Mouse (Mus musculus): ENCODE data around the gene Gm47791. TPM values are rescaled to one million over a fixed set of nuclear protein-coding genes. Genes with fewer than 3 reads are reported as not detected.

Gene Gm47791
- polyA plus RNA-seq, 1 experiment from 2014 or later, result not detected

- H3K9me3 ChIP-seq, result no peaks in the 10 kb centered on the region
- H3K27ac ChIP-seq (replicated peaks), result no peak overlapping the region
- no peak for DNase-seq (ENCODE audit: low spot score)
- no peaks in the 10 kb centered on the region for H3K4me1 ChIP-seq
- H3K4me3 ChIP-seq, result no peak overlapping the region
- no peaks in the 10 kb centered on the region for H3K36me3 ChIP-seq (replicated peaks)
- H3K27me3 ChIP-seq (replicated peaks; ENCODE audit: low read depth, poor library complexity, severe bottlenecking), result no peaks in the 10 kb centered on the region
- WGBS, result 88% methylated on average over 6 of the region's 6 CpGs
These were observed 8.4 kb upstream of the Gm47791 start for GRCm38 (mm10) chr1:82779388-82779966.

GRCm38 (mm10) chr1:82775293-82775692 lies 4.2 kb upstream of the Gm47791 start:
- Histone ChIP-seq H3K9me3 (no peaks in the 10 kb centered on the region), H3K36me3 (replicated peaks) (no peaks in the 10 kb centered on the region; the same call in 1 of the 2 replicates), H3K4me3 (no peak overlapping the region), H3K27me3 (replicated peaks; ENCODE audit: low read depth, poor library complexity, severe bottlenecking) (no peaks in the 10 kb centered on the region), H3K27ac (replicated peaks) (no peak overlapping the region), H3K4me1 (no peaks in the 10 kb centered on the region)
- 95% methylated on average over 4 of the region's 4 CpGs for WGBS
- no peak for DNase-seq (ENCODE audit: low spot score)

GRCm38 (mm10) chr1:82773208-82773607 lies 2.2 kb upstream of the Gm47791 start:
- H3K27ac ChIP-seq (replicated peaks), result no peak overlapping the region
- DNase-seq (ENCODE audit: low spot score), result no peak
- no peak overlapping the region for H3K4me3 ChIP-seq
- no peaks in the 10 kb centered on the region; the same call in 1 of the 2 replicates for H3K36me3 ChIP-seq (replicated peaks)
- no peaks in the 10 kb centered on the region for H3K27me3 ChIP-seq (replicated peaks; ENCODE audit: low read depth, poor library complexity, severe bottlenecking)
- no peaks in the 10 kb centered on the region for H3K4me1 ChIP-seq
- no peaks in the 10 kb centered on the region for H3K9me3 ChIP-seq
- WGBS, result 75% methylated on average over 5 of the region's 5 CpGs

GRCm38 (mm10) chr1:82772428-82772827 lies 1.4 kb upstream of the Gm47791 start:
- Histone ChIP-seq H3K4me3 (no peak overlapping the region), H3K4me1 (no peaks in the 10 kb centered on the region), H3K36me3 (replicated peaks) (no peaks in the 10 kb centered on the region; the same call in 1 of the 2 replicates), H3K27ac (replicated peaks) (no peak overlapping the region), H3K9me3 (no peaks in the 10 kb centered on the region), H3K27me3 (replicated peaks; ENCODE audit: low read depth, poor library complexity, severe bottlenecking) (no peaks in the 10 kb centered on the region)
- no peak for DNase-seq (ENCODE audit: low spot score)
- 83% methylated on average over 4 of the region's 4 CpGs for WGBS

GRCm38 (mm10) chr1:82768269-82768668 lies 2.8 kb downstream of the Gm47791 start, which contains the start of gene Tm4sf20:
Tm4sf20 (minus strand) TSS chr1:82768461.
- H3K27ac ChIP-seq (replicated peaks), result no peak within 1 kb of the TSS
- no peaks in the 10 kb centered on the region for H3K4me1 ChIP-seq
- H3K4me3 ChIP-seq, result no peak within 1 kb of the TSS
- 78% methylated on average over 5 of the region's 5 CpGs for WGBS
- no peak for DNase-seq (ENCODE audit: low spot score)
- no peaks in the 10 kb centered on the region for H3K9me3 ChIP-seq
- H3K36me3 ChIP-seq (replicated peaks), result no peaks in the 10 kb centered on the region; the same call in 1 of the 2 replicates
- H3K27me3 ChIP-seq (replicated peaks; ENCODE audit: low read depth, poor library complexity, severe bottlenecking), result no peaks in the 10 kb centered on the region

- no peaks in the 10 kb centered on the region for H3K9me3 ChIP-seq
- H3K4me3 ChIP-seq, result no peak overlapping the region
- no peaks in the 10 kb centered on the region for H3K4me1 ChIP-seq
- no peak for DNase-seq (ENCODE audit: low spot score)
- no peak overlapping the region for H3K27ac ChIP-seq (replicated peaks)
- no peaks in the 10 kb centered on the region for H3K27me3 ChIP-seq (replicated peaks; ENCODE audit: low read depth, poor library complexity, severe bottlenecking)
- WGBS, result 85% methylated on average over 4 of the region's 4 CpGs
- H3K36me3 ChIP-seq (replicated peaks), result peaks cover 15% of the 10 kb centered on the region
These were observed 4.4 kb downstream of the Gm47791 start for GRCm38 (mm10) chr1:82766641-82767040.

GRCm38 (mm10) chr1:82766227-82766626 lies 4.8 kb downstream of the Gm47791 start:
- no peak overlapping the region for H3K27ac ChIP-seq (replicated peaks)
- peaks cover 15% of the 10 kb centered on the region for H3K36me3 ChIP-seq (replicated peaks)
- H3K27me3 ChIP-seq (replicated peaks; ENCODE audit: low read depth, poor library complexity, severe bottlenecking), result no peaks in the 10 kb centered on the region
- WGBS, result 73% methylated on average over 1 of the region's 1 CpGs
- no peak for DNase-seq (ENCODE audit: low spot score)
- H3K4me1 ChIP-seq, result no peaks in the 10 kb centered on the region
- no peaks in the 10 kb centered on the region for H3K9me3 ChIP-seq
- no peak overlapping the region for H3K4me3 ChIP-seq

GRCm38 (mm10) chr1:82762274-82762673 lies 8.8 kb downstream of the Gm47791 start:
- peaks cover 28% of the 10 kb centered on the region for H3K36me3 ChIP-seq (replicated peaks)
- DNase-seq (ENCODE audit: low spot score), result no peak
- H3K9me3 ChIP-seq, result no peaks in the 10 kb centered on the region
- no peak overlapping the region for H3K27ac ChIP-seq (replicated peaks)
- H3K27me3 ChIP-seq (replicated peaks; ENCODE audit: low read depth, poor library complexity, severe bottlenecking), result no peaks in the 10 kb centered on the region
- no peaks in the 10 kb centered on the region for H3K4me1 ChIP-seq
- WGBS, result 81% methylated on average over 1 of the region's 1 CpGs
- H3K4me3 ChIP-seq, result no peak overlapping the region

- no peak overlapping the region for H3K4me3 ChIP-seq
- WGBS, result 92% methylated on average over 8 of the region's 8 CpGs
- no peaks in the 10 kb centered on the region for H3K4me1 ChIP-seq
- DNase-seq (ENCODE audit: low spot score), result no peak
- H3K9me3 ChIP-seq, result no peaks in the 10 kb centered on the region
- no peaks in the 10 kb centered on the region for H3K27me3 ChIP-seq (replicated peaks; ENCODE audit: low read depth, poor library complexity, severe bottlenecking)
- H3K36me3 ChIP-seq (replicated peaks), result peaks cover 32% of the 10 kb centered on the region
- no peak overlapping the region for H3K27ac ChIP-seq (replicated peaks)
These were observed 9.4 kb downstream of the Gm47791 start for GRCm38 (mm10) chr1:82761454-82762169.

- Histone ChIP-seq H3K36me3 (replicated peaks) (peaks cover 51% of the 10 kb centered on the region), H3K9me3 (no peaks in the 10 kb centered on the region), H3K27ac (replicated peaks) (no peak overlapping the region), H3K4me3 (no peak overlapping the region), H3K27me3 (replicated peaks; ENCODE audit: low read depth, poor library complexity, severe bottlenecking) (no peaks in the 10 kb centered on the region), H3K4me1 (no peaks in the 10 kb centered on the region)
- DNase-seq (ENCODE audit: low spot score), result no peak
- WGBS, result 91% methylated on average over 1 of the region's 1 CpGs
These were observed 11.5 kb downstream of the Gm47791 start for GRCm38 (mm10) chr1:82759520-82759919.

GRCm38 (mm10) chr1:82747714-82748452 lies 23.2 kb downstream of the Gm47791 start:
- H3K27ac ChIP-seq (replicated peaks), result no peak overlapping the region
- 92% methylated on average over 2 of the region's 2 CpGs for WGBS
- H3K4me1 ChIP-seq, result no peaks in the 10 kb centered on the region
- no peak for DNase-seq (ENCODE audit: low spot score)
- no peaks in the 10 kb centered on the region for H3K27me3 ChIP-seq (replicated peaks; ENCODE audit: low read depth, poor library complexity, severe bottlenecking)
- peaks cover 41% of the 10 kb centered on the region for H3K36me3 ChIP-seq (replicated peaks)
- H3K9me3 ChIP-seq, result no peaks in the 10 kb centered on the region
- no peak overlapping the region for H3K4me3 ChIP-seq

- Histone ChIP-seq H3K36me3 (replicated peaks) (peaks cover 44% of the 10 kb centered on the region), H3K27me3 (replicated peaks; ENCODE audit: low read depth, poor library complexity, severe bottlenecking) (no peaks in the 10 kb centered on the region), H3K4me3 (no peak overlapping the region), H3K9me3 (no peaks in the 10 kb centered on the region), H3K4me1 (no peaks in the 10 kb centered on the region), H3K27ac (replicated peaks) (no peak overlapping the region)
- no peak for DNase-seq (ENCODE audit: low spot score)
- 74% methylated on average over 4 of the region's 4 CpGs for WGBS
These were observed 24.6 kb downstream of the Gm47791 start for GRCm38 (mm10) chr1:82746408-82746807.

All from embryonic facial prominence, embryonic 10.5 days (tissue).